Mouse (Mus musculus) urinary bladder, postnatal 4 days (tissue): Measurements from ENCODE around the gene Chrna1.
A peak's percentile ranks its signal among the peaks of the same experiment; 100 is the strongest.

ENCODE experiments used
- DNase-seq, 2 experiments: peaks; one replicate each; pipeline ENCODE4 v3.0.0; 2021 to 2022; ENCODE audit warnings: low spot score in 2 of 2

The Chrna1 gene

GRCm38 (mm10) chr2:73591246-73591645 lies 11.1 kb upstream of the Chrna1 start:
- no peak for DNase-seq

- DNase-seq: no peak
Measured at GRCm38 (mm10) chr2:73590106-73590505, 10.0 kb upstream of the Chrna1 start.

DNA sequence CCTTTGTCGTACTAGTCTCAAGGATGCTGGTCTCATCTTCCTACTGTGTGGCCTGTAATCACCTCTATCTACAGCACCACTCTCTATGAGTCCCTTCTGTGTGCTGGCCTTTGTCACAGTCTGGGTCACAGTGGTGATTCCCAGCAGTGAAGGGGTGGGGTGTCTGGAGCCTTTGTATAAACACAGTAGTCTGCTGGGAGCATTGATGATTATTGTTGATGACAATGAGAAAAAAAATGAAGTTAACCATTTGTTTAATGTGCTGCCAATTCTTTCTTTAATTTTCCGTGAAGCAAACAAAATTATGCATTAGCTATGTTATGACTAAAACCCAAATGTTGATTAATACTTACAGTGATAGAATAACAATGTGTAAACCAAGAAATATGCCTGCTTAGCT lies 8.8 kb upstream of the Chrna1 start:
- DNase-seq: no peak

DNA sequence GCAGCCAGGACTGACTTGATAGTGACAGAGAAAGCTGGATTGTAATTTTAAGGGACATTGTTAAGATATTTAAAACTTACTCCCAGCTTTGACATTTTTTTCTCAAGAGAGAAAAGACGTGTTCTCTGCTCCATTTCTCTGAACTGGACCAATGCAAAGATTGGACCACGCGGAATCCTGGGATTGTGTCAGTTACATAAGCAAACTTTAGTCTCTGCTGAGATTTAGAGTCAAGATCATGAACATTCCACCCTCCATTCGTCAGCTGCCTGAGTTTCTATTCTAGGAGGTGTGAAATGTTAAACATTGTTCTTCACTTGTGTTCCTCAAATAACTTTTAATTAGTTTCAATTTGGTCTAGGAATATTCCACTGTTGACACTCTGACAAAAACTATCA lies 7.0 kb upstream of the Chrna1 start:
- DNase-seq: no peak

DNA sequence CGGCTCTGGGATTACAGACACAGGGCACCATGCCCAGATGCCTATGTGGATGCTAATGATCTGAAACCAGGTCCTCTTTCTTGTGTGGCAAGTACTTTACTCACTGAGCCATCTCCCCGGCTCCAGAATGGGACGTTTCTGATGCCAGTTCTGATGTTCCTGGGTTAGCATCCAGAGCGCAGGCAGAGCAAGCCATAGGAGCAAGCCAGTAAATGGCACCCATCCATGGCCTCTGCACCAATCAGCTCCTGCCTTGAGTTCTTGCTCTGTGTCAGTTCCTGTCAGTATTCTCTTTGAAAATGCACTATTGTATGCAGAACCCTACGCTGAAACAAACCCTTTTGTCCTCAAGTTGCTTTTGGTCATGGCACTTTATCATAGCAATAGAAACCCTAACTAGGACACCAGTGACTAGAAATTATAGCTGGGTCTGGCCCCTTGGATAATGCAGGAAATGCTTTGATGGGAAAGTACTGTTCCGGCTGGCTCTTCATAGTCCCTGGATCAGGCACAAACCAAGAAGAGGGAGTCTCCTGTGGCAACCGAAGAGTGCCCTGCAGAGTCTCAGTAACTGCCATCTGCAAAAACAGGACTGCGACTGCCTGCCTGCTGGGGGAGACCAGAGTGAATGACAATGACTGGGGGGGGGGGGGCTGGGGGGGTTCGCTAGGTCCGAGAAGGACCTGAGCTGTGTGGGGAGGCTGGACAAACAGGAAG lies 6.4 kb upstream of the Chrna1 start:
- no peak for DNase-seq

GRCm38 (mm10) chr2:73585347-73585831 lies 5.3 kb upstream of the Chrna1 start:
- no peak for DNase-seq

GRCm38 (mm10) chr2:73584645-73585346 lies 4.7 kb upstream of the Chrna1 start:
- DNase-seq: peak; percentile 62 to 80

DNA sequence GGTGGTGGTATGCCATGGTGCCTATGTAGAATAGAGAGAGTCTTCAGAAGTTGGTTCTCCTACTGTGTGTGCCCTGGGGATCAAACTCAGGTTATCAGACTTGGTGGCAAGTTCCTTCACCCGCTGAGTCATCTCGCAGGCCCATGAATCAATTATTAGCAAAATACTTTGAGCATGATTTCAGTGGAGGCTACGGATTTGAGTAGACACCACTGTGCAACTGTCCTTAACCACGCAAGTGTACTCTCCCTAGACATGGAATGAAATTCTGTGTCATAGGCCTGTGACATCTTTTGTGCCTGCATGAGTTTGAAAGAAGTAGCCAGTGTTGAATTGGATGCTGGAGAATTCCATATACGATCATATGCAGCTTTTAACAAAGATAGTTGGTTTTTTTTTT lies 582 bp upstream of the Chrna1 start:
- DNase-seq: no peak

DNA sequence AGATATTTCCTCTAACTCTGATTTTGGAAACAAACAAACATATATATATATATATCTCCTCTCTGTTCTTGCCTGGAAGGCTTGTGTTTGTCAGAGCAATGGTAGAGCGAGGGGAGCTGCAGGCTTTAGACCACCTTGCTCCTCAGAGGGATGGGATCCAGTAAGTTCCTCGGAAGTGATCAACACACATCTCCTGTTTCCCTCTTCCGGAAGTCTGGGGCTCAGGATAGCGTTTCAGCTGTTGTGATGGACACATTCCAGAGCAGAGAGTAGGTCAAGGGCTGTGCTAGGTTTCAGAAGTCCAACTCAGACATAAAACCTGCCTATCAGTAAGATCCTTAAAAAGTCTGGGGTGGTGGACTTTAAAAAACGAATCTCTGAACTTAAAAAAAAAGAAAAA lies 970 bp downstream of the Chrna1 start:
- DNase-seq: no peak

GRCm38 (mm10) chr2:73574418-73574817 lies 5.7 kb downstream of the Chrna1 start:
- DNase-seq: no peak

DNA sequence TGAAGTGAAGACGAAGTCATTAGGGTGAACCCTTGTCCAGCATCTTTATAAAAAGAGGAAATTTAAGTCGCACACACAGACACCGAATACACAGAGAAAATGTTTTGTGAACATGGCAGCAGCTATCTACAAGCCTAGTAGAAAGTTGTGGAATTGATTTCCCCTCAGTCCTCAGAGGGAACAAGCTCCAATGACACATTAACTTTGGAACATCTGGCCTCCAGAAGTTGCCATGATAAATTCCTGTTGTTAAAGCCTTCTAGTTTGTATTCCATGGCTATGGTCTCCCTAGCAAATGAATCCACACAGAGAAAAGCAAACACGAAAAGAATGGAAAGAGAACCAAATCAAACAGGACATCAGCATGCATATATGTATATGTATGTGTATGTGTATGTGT lies 6.6 kb downstream of the Chrna1 start:
- DNase-seq: no peak

DNA sequence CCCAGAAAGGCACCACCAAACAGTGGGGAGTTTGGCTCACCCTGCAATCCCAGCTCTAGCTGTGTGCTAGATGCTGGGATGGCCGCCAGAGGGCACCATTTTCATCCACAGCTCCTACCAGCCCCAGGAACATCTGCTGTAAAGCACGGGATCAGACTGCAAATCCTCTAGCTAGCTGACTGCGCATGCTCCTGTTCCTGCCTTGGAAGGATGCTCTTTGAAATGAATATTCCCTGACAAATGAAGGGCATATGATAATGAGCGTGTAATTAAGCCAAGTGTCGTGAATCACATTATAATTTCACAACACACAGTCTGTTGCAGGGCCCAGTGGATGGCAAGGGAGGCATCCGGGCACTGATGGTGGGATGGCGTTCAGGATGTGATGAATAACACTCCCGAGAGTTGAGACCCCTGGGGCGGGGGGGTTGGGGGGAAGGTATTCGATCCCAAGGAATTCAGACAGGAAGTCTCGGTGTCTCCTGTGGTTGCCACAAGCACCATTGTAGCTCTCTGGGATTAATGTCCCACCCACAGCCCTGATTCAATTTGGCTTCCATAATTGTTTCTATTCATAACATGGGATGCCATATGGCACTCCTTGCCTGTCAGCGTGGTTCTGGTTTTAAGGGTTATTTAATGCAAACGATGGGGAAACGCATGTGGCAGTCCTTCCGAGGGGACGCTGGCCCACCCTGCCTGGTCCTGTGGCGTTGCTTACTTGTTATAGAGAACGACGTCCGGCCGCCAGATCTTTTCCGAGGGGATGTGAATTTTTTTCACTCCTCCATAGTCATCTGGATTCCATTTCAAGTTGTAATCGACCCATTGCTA lies 7.4 kb downstream of the Chrna1 start:
- DNase-seq: peak; percentile 55 to 75

DNA sequence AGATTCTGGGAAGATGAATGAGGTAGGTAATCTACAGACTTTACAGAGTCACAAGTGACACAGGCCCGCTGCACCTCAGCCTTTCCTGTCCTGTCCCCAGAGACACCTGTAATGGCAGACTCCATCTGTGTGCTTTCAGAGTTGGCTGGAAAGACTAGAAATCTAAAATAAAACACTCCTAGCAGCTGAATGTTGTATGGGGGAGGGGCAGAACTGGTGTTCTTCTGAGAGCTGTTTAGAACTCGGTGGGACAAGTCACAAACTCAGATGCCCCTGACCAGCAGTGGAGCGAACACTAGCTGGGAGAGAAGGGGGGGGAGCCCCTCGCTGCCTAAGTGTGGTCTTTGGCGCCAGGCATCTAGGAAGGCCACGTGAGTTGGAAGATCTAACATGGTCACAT lies 8.2 kb downstream of the Chrna1 start:
- DNase-seq: no peak

DNA sequence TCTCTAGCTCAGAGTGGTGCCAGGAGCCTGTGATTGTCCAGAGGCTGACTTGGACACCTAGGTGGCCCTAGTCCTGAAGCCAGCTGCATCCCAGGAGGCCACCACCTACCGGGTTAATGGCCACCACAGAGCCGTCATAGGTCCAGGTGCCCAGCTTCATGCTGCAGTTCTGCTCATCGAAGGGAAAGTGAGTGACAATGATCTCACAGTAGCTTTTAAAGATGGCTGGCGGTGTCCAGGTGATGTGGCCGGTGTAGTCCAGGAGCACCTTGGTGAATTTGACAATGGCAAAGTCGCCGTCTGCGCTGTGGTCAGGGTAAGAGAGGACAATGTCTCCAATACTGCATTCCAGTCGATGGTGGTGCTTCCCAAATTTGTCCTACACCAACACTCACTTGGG lies 8.8 kb downstream of the Chrna1 start:
- DNase-seq: no peak

- DNase-seq: no peak
Measured at GRCm38 (mm10) chr2:73566989-73567605, 13.0 kb downstream of the Chrna1 start.

DNA sequence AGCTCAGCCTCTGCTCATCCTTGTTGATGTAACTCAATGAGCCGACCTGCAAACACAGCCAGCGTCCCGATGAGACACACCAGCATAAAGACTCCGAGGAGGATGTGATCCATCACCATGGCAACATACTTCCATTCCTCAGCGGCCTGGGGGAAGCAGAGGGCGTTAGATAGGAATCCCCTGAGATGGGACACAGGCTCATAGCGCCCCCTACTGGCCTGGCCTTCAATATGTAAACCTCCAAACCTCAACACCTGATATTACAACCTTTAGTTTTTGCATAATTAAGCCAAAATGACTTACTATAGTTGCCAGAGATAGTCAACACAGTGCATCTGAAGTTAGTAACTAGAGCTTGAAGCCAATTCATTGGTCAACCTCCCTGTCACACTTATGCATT lies 14.0 kb downstream of the Chrna1 start:
- DNase-seq: no peak

- no peak for DNase-seq
Measured at GRCm38 (mm10) chr2:73563690-73564089, 16.4 kb downstream of the Chrna1 start.

GRCm38 (mm10) chr2:73562656-73563055 lies 17.5 kb downstream of the Chrna1 start:
- no peak for DNase-seq

DNA sequence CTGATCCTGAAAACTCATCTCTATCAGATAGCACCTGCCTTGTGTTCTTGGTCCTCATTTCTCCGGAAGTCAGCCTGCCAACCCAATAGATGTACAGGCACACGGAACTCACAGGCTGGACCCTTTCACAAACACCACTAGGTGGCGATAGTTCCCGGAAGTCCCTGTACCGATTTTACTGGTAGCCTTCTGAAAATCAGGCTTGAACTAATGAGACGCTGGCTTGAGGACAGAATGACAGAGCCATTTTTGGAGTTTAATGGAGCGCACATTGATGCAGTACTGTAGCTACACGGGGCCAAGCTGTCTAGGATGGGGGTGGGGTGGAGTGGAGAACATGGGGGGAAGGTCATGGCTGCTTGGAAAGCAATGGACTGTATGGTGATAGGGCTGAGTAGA lies 18.5 kb downstream of the Chrna1 start:
- DNase-seq: no peak

GRCm38 (mm10) chr2:73560899-73561664 lies 19.1 kb downstream of the Chrna1 start:
- DNase-seq: no peak

GRCm38 (mm10) chr2:73560445-73560844 lies 19.7 kb downstream of the Chrna1 start:
- no peak for DNase-seq
